Mouse (Mus musculus) liver (tissue): ENCODE results near the gene Gsta2.
"Not testable (repeated sequence)": the region's sequence is repeated elsewhere in the genome, so short reads cannot be mapped to it uniquely, and the experiment has no call there.

Experiments
- DNase-seq: peaks from one replicate; pipeline ENCODE4 v3.0.0-alpha.2; 2020; ENCODE audit warnings: mixed read lengths

The Gsta2 gene

GRCm38 (mm10) chr9:78299143-78299542, 56.4 kb downstream of the Gsta2 start:
- not testable (repeated sequence) for DNase-seq

- DNase-seq, result no peak
These were observed 57.4 kb downstream of the Gsta2 start for GRCm38 (mm10) chr9:78298232-78298631.

GRCm38 (mm10) chr9:78296089-78296488, 59.5 kb downstream of the Gsta2 start:
- peak; percentile 59 for DNase-seq

- not testable (repeated sequence) for DNase-seq
These were observed 60.8 kb downstream of the Gsta2 start for GRCm38 (mm10) chr9:78294781-78295180.

- not testable (repeated sequence) for DNase-seq
These were observed 61.9 kb downstream of the Gsta2 start for GRCm38 (mm10) chr9:78293683-78294082.

- not testable (repeated sequence) for DNase-seq
These were observed 63.1 kb downstream of the Gsta2 start for GRCm38 (mm10) chr9:78292462-78292861.

- DNase-seq, result not testable (repeated sequence)
These were observed 65.9 kb downstream of the Gsta2 start, which contains the start of gene Gm10639 for GRCm38 (mm10) chr9:78289723-78290122. Gene Gm10639 (plus strand): TSS chr9:78289923.

- DNase-seq, result not testable (repeated sequence)
These were observed 66.5 kb downstream of the Gsta2 start for GRCm38 (mm10) chr9:78289063-78289462.

GRCm38 (mm10) chr9:78282002-78282711, 73.4 kb downstream of the Gsta2 start:
- DNase-seq, result not testable (repeated sequence)
